Mouse (Mus musculus): Measurements from ENCODE around the gene Lrrc18. TPM values are rescaled to one million over a fixed set of nuclear protein-coding genes. Genes with fewer than 3 reads are reported as not detected.
A peak's percentile ranks its signal among the peaks of the same experiment; 100 is the strongest.

The Lrrc18 gene
- 2.0 and 2.2 TPM in 2 replicates for total RNA-seq (2014; rRNA removed)
- 0.63 and 0.70 TPM in 2 replicates for polyA plus RNA-seq (2015; fragmentation: Nextera tagmentation; extraction: Ambion mirVana)

DNA sequence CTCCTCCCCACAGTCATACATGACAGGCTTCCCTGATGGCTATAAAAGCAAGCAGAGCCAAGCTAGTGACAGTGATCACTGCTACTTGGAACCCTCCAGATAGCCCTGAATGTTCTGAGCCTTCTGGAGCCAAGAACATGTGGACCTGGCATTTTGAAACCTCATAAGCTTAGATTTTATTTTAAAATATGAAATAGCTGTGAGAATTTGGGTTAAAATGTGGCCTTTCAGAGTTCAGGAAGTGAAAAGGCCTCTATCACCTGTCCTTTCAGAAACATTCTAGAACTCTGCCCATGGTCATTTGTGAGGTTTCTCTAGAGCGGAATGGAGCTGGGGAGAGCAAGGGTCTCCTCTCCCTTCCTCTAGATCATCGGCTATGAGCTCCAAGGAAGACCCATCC lies at the start of gene Lrrc18:
TSS of gene Lrrc18 (plus strand) at position 301 of the 400 bp plus-strand sequence.
- Histone ChIP-seq H3K4me2 (ENCODE audit: low read depth, low read length, poor library complexity, severe bottlenecking) (no peak within 1 kb of the TSS), H3K27ac (ENCODE audit: low read depth, low read length) (no peak within 1 kb of the TSS), H3K36me3 (ENCODE audit: insufficient read depth, low read length) (no peaks in the 10 kb centered on the region), H3K27me3 (ENCODE audit: insufficient read depth, low read length) (no peaks in the 10 kb centered on the region), H3K9me3 (ENCODE audit: low read length) (no peaks in the 10 kb centered on the region), H3K4me3 (ENCODE audit: low read depth, low read length) (no peak within 1 kb of the TSS), H3K9ac (replicated peaks; ENCODE audit: low read length, poor library complexity, severe bottlenecking) (no peak within 1 kb of the TSS), H3K4me1 (ENCODE audit: insufficient read depth, low read length) (no peaks in the 10 kb centered on the region; the same call in 1 of the 2 replicates)
- WGBS, result 94% methylated on average over 2 of the region's 2 CpGs
- DNase-seq (ENCODE audit: low spot score) (no peak), ATAC-seq (ENCODE audit: low FRiP score) (no peak)
- no peak for TF ChIP-seq CTCF (IDR thresholded peaks at IDR 0.05)

DNA sequence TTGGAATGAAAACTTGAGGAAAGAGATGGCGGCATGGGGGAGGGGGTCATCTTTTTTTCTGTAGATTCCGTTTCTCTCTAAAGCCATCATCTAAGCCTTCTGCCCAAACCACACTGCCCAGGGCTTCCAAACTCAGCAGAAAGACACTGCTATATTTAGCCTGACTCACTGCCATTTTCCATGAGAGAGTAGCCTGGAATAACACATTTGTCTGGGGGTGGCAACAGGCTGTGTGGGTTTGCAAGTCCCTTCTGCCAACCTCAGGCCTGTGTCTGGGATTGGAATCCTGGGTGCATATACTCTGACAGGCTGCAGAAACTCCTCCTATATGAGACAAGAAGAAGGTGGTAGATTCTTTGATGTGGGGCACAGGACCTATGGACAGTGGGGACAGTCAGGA lies 43.7 kb upstream of the Lrrc18 start:
- TF ChIP-seq CTCF (IDR thresholded peaks at IDR 0.05), result no peak

GRCm38 (mm10) chr14:32950312-32951301 lies 40.6 kb upstream of the Lrrc18 start:
- H3K9ac ChIP-seq (replicated peaks; ENCODE audit: low read length, poor library complexity, severe bottlenecking), result no peak overlapping the region

More for the DNA sequence above, 43.7 kb upstream of the Lrrc18 start:
- H3K4me3 ChIP-seq (ENCODE audit: low read depth, low read length), result no peak overlapping the region
- H3K4me2 ChIP-seq (ENCODE audit: low read depth, low read length, poor library complexity, severe bottlenecking), result no peak overlapping the region
- no peak overlapping the region for H3K9ac ChIP-seq (replicated peaks; ENCODE audit: low read length, poor library complexity, severe bottlenecking)
- no peaks in the 10 kb centered on the region for H3K9me3 ChIP-seq (ENCODE audit: low read length)
- H3K27me3 ChIP-seq (ENCODE audit: insufficient read depth, low read length), result no peaks in the 10 kb centered on the region
- no peak for ATAC-seq (ENCODE audit: low FRiP score)
- 87% methylated on average over 2 of the region's 2 CpGs for WGBS
- H3K27ac ChIP-seq (ENCODE audit: low read depth, low read length), result no peak overlapping the region
- no peak for DNase-seq (ENCODE audit: low spot score)
- no peaks in the 10 kb centered on the region for H3K4me1 ChIP-seq (ENCODE audit: insufficient read depth, low read length)
- H3K36me3 ChIP-seq (ENCODE audit: insufficient read depth, low read length), result no peaks in the 10 kb centered on the region

GRCm38 (mm10) chr14:32956486-32956885 lies 34.7 kb upstream of the Lrrc18 start:
- ATAC-seq (ENCODE audit: low FRiP score) (no peak), DNase-seq (ENCODE audit: low spot score) (peak; percentile 58)
- 79% methylated on average over 8 of the region's 8 CpGs for WGBS
- Histone ChIP-seq H3K27me3 (ENCODE audit: insufficient read depth, low read length) (0 out of 2 replicates have a peak, but pooled peaks cover 3% of the 10 kb centered on the region), H3K36me3 (ENCODE audit: insufficient read depth, low read length) (no peaks in the 10 kb centered on the region), H3K4me1 (ENCODE audit: insufficient read depth, low read length) (no peaks in the 10 kb centered on the region), H3K4me3 (ENCODE audit: low read depth, low read length) (no peak overlapping the region), H3K9ac (replicated peaks; ENCODE audit: low read length, poor library complexity, severe bottlenecking) (no peak overlapping the region), H3K27ac (ENCODE audit: low read depth, low read length) (no peak overlapping the region), H3K9me3 (ENCODE audit: low read length) (no peaks in the 10 kb centered on the region), H3K4me2 (ENCODE audit: low read depth, low read length, poor library complexity, severe bottlenecking) (no peak overlapping the region)
- TF ChIP-seq CTCF (IDR thresholded peaks at IDR 0.05), result no peak

More at GRCm38 (mm10) chr14:32950312-32951301, 40.6 kb upstream of the Lrrc18 start:
- H3K27me3 ChIP-seq (ENCODE audit: insufficient read depth, low read length), result no peaks in the 10 kb centered on the region
- H3K4me2 ChIP-seq (ENCODE audit: low read depth, low read length, poor library complexity, severe bottlenecking), result no peak overlapping the region
- H3K4me1 ChIP-seq (ENCODE audit: insufficient read depth, low read length), result no peaks in the 10 kb centered on the region
- WGBS, result 58% methylated on average over 20 of the region's 20 CpGs
- H3K9me3 ChIP-seq (ENCODE audit: low read length), result no peaks in the 10 kb centered on the region
- no peaks in the 10 kb centered on the region for H3K36me3 ChIP-seq (ENCODE audit: insufficient read depth, low read length)
- H3K27ac ChIP-seq (ENCODE audit: low read depth, low read length), result no peak overlapping the region
- TF ChIP-seq CTCF (IDR thresholded peaks at IDR 0.05), result no peak
- DNase-seq (ENCODE audit: low spot score), result peak; percentile 44
- ATAC-seq (ENCODE audit: low FRiP score), result no peak
- H3K4me3 ChIP-seq (ENCODE audit: low read depth, low read length), result no peak overlapping the region

- DNase-seq (ENCODE audit: low spot score) (no peak), ATAC-seq (ENCODE audit: low FRiP score) (no peak)
- Histone ChIP-seq H3K4me3 (ENCODE audit: low read depth, low read length) (no peak overlapping the region), H3K4me1 (ENCODE audit: insufficient read depth, low read length) (no peaks in the 10 kb centered on the region), H3K9ac (replicated peaks; ENCODE audit: low read length, poor library complexity, severe bottlenecking) (no peak overlapping the region), H3K36me3 (ENCODE audit: insufficient read depth, low read length) (no peaks in the 10 kb centered on the region), H3K9me3 (ENCODE audit: low read length) (no peaks in the 10 kb centered on the region), H3K27me3 (ENCODE audit: insufficient read depth, low read length) (0 out of 2 replicates have a peak, but pooled peaks cover 3% of the 10 kb centered on the region), H3K27ac (ENCODE audit: low read depth, low read length) (no peak overlapping the region), H3K4me2 (ENCODE audit: low read depth, low read length, poor library complexity, severe bottlenecking) (no peak overlapping the region)
- WGBS, result 77% methylated on average over 8 of the region's 8 CpGs
- TF ChIP-seq CTCF (IDR thresholded peaks at IDR 0.05), result no peak
These were observed 32.5 kb upstream of the Lrrc18 start for GRCm38 (mm10) chr14:32958671-32959070.

DNA sequence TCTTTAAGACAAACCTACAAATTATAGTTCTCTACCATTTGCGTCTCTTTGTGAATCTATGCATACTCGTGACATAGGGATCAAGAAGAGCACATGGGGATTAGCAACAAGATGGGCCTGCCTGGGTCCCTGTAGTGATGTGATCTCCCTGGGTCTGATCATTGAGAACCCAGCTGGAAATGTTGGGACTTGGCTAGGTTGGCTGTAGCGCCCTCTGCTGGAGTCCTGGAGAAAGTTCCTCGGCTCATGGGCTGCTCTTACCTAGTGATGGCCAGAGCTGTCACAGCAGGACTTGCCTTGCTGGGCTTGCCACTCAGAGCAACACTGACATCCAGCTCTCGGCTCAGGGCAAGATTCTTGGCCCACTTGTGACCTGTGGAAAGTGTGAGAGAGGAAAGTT lies 30.7 kb upstream of the Lrrc18 start:
- H3K36me3 ChIP-seq (ENCODE audit: insufficient read depth, low read length), result no peaks in the 10 kb centered on the region
- ATAC-seq (ENCODE audit: low FRiP score) (no peak), DNase-seq (ENCODE audit: low spot score) (peak; percentile 83)
- 0 out of 2 replicates have a peak, but pooled peaks cover 3% of the 10 kb centered on the region for H3K27me3 ChIP-seq (ENCODE audit: insufficient read depth, low read length)
- no peak overlapping the region for H3K9ac ChIP-seq (replicated peaks; ENCODE audit: low read length, poor library complexity, severe bottlenecking)
- H3K9me3 ChIP-seq (ENCODE audit: low read length), result no peaks in the 10 kb centered on the region
- no peak overlapping the region for H3K27ac ChIP-seq (ENCODE audit: low read depth, low read length)
- no peak overlapping the region for H3K4me3 ChIP-seq (ENCODE audit: low read depth, low read length)
- WGBS, result 42% methylated on average over 5 of the region's 5 CpGs
- H3K4me2 ChIP-seq (ENCODE audit: low read depth, low read length, poor library complexity, severe bottlenecking), result no peak overlapping the region
- TF ChIP-seq CTCF (IDR thresholded peaks at IDR 0.05), result peak; percentile 83
- no peaks in the 10 kb centered on the region for H3K4me1 ChIP-seq (ENCODE audit: insufficient read depth, low read length)

Measured in midbrain, postnatal 0 days (tissue).